Mouse (Mus musculus): ENCODE results near the gene Lgi1. TPM values are rescaled to one million over a fixed set of nuclear protein-coding genes. Genes with fewer than 3 reads are reported as not detected.

The Lgi1 gene
- polyA plus RNA-seq, 1 experiment = 0.02 TPM

- WGBS = 76% methylated on average over 2 of the region's 2 CpGs
- Histone ChIP-seq H3K27me3 (ENCODE audit: control insufficient read depth, insufficient read depth, low read length) (no peaks in the 10 kb centered on the region), H3K27ac (ENCODE audit: insufficient read depth, low read length) (no peak overlapping the region), H3K4me1 (ENCODE audit: control insufficient read depth, insufficient read depth, insufficient read length) (no peaks in the 10 kb centered on the region), H3K4me3 (ENCODE audit: extremely low read depth, insufficient read depth, insufficient read length) (no peak overlapping the region), H3K36me3 (ENCODE audit: control insufficient read depth, insufficient read depth, low read length) (no peaks in the 10 kb centered on the region)
- DNase-seq (ENCODE audit: low read depth in 1 of 2, low spot score in 2 of 2) = no peak
- no peak for TF ChIP-seq CTCF (IDR thresholded peaks at IDR 0.05; ENCODE audit: extremely low read depth, insufficient read depth, insufficient read length, insufficient replicate concordance)
- no peak for TF ChIP-seq POLR2A (IDR thresholded peaks at IDR 0.05; ENCODE audit: low read depth, low read length)
Measured at GRCm38 (mm10) chr19:38332245-38332644, 67.9 kb downstream of the Lgi1 start.

- Histone ChIP-seq H3K36me3 (ENCODE audit: control insufficient read depth, insufficient read depth, low read length) (no peaks in the 10 kb centered on the region), H3K4me1 (ENCODE audit: control insufficient read depth, insufficient read depth, insufficient read length) (no peaks in the 10 kb centered on the region), H3K4me3 (ENCODE audit: extremely low read depth, insufficient read depth, insufficient read length) (no peak overlapping the region), H3K27ac (ENCODE audit: insufficient read depth, low read length) (no peak overlapping the region), H3K27me3 (ENCODE audit: control insufficient read depth, insufficient read depth, low read length) (no peaks in the 10 kb centered on the region)
- TF ChIP-seq CTCF (IDR thresholded peaks at IDR 0.05; ENCODE audit: extremely low read depth, insufficient read depth, insufficient read length, insufficient replicate concordance) (no peak), POLR2A (IDR thresholded peaks at IDR 0.05; ENCODE audit: low read depth, low read length) (no peak)
- 81% methylated on average over 3 of the region's 3 CpGs for WGBS
- no peak for DNase-seq (ENCODE audit: low read depth in 1 of 2, low spot score in 2 of 2)
Measured at GRCm38 (mm10) chr19:38332820-38333219, 68.5 kb downstream of the Lgi1 start.

- no peak for DNase-seq (ENCODE audit: low read depth in 1 of 2, low spot score in 2 of 2)
- WGBS = 83% methylated on average over 3 of the region's 3 CpGs
- Histone ChIP-seq H3K4me3 (ENCODE audit: extremely low read depth, insufficient read depth, insufficient read length) (no peak overlapping the region), H3K36me3 (ENCODE audit: control insufficient read depth, insufficient read depth, low read length) (no peaks in the 10 kb centered on the region), H3K27me3 (ENCODE audit: control insufficient read depth, insufficient read depth, low read length) (no peaks in the 10 kb centered on the region), H3K4me1 (ENCODE audit: control insufficient read depth, insufficient read depth, insufficient read length) (no peaks in the 10 kb centered on the region), H3K27ac (ENCODE audit: insufficient read depth, low read length) (no peak overlapping the region)
- TF ChIP-seq CTCF (IDR thresholded peaks at IDR 0.05; ENCODE audit: extremely low read depth, insufficient read depth, insufficient read length, insufficient replicate concordance) = no peak
- TF ChIP-seq POLR2A (IDR thresholded peaks at IDR 0.05; ENCODE audit: low read depth, low read length) = no peak
Measured at GRCm38 (mm10) chr19:38336553-38336952, 72.2 kb downstream of the Lgi1 start.

- no peaks in the 10 kb centered on the region for H3K4me1 ChIP-seq (ENCODE audit: control insufficient read depth, insufficient read depth, insufficient read length)
- no peak overlapping the region for H3K27ac ChIP-seq (ENCODE audit: insufficient read depth, low read length)
- no peaks in the 10 kb centered on the region for H3K36me3 ChIP-seq (ENCODE audit: control insufficient read depth, insufficient read depth, low read length)
- 88% methylated on average over 3 of the region's 3 CpGs for WGBS
- TF ChIP-seq POLR2A (IDR thresholded peaks at IDR 0.05; ENCODE audit: low read depth, low read length) = no peak
- no peak for TF ChIP-seq CTCF (IDR thresholded peaks at IDR 0.05; ENCODE audit: extremely low read depth, insufficient read depth, insufficient read length, insufficient replicate concordance)
- no peak overlapping the region for H3K4me3 ChIP-seq (ENCODE audit: extremely low read depth, insufficient read depth, insufficient read length)
- DNase-seq (ENCODE audit: low read depth in 1 of 2, low spot score in 2 of 2) = no peak
- no peaks in the 10 kb centered on the region for H3K27me3 ChIP-seq (ENCODE audit: control insufficient read depth, insufficient read depth, low read length)
Measured at GRCm38 (mm10) chr19:38337332-38337731, 73.0 kb downstream of the Lgi1 start.

GRCm38 (mm10) chr19:38339734-38340133 lies 75.4 kb downstream of the Lgi1 start:
- DNase-seq (ENCODE audit: low read depth in 1 of 2, low spot score in 2 of 2) = no peak
- Histone ChIP-seq H3K4me1 (ENCODE audit: control insufficient read depth, insufficient read depth, insufficient read length) (no peaks in the 10 kb centered on the region), H3K27ac (ENCODE audit: insufficient read depth, low read length) (no peak overlapping the region), H3K36me3 (ENCODE audit: control insufficient read depth, insufficient read depth, low read length) (no peaks in the 10 kb centered on the region), H3K4me3 (ENCODE audit: extremely low read depth, insufficient read depth, insufficient read length) (no peak overlapping the region), H3K27me3 (ENCODE audit: control insufficient read depth, insufficient read depth, low read length) (no peaks in the 10 kb centered on the region)
- TF ChIP-seq CTCF (IDR thresholded peaks at IDR 0.05; ENCODE audit: extremely low read depth, insufficient read depth, insufficient read length, insufficient replicate concordance) (no peak), POLR2A (IDR thresholded peaks at IDR 0.05; ENCODE audit: low read depth, low read length) (no peak)
- WGBS = 90% methylated on average over 3 of the region's 3 CpGs

GRCm38 (mm10) chr19:38343246-38343645 lies 78.9 kb downstream of the Lgi1 start:
- H3K4me1 ChIP-seq (ENCODE audit: control insufficient read depth, insufficient read depth, insufficient read length) = no peaks in the 10 kb centered on the region
- no peaks in the 10 kb centered on the region for H3K36me3 ChIP-seq (ENCODE audit: control insufficient read depth, insufficient read depth, low read length)
- no peak overlapping the region for H3K4me3 ChIP-seq (ENCODE audit: extremely low read depth, insufficient read depth, insufficient read length)
- no peaks in the 10 kb centered on the region; the same call in 1 of the 2 replicates for H3K27me3 ChIP-seq (ENCODE audit: control insufficient read depth, insufficient read depth, low read length)
- 78% methylated on average over 1 of the region's 1 CpGs for WGBS
- no peak overlapping the region for H3K27ac ChIP-seq (ENCODE audit: insufficient read depth, low read length)
- TF ChIP-seq POLR2A (IDR thresholded peaks at IDR 0.05; ENCODE audit: low read depth, low read length) (no peak), CTCF (IDR thresholded peaks at IDR 0.05; ENCODE audit: extremely low read depth, insufficient read depth, insufficient read length, insufficient replicate concordance) (no peak)
- DNase-seq (ENCODE audit: low read depth in 1 of 2, low spot score in 2 of 2) = no peak

- H3K4me1 ChIP-seq (ENCODE audit: control insufficient read depth, insufficient read depth, insufficient read length) = no peaks in the 10 kb centered on the region
- WGBS = 46% methylated on average over 13 of the region's 13 CpGs
- no peak overlapping the region for H3K27ac ChIP-seq (ENCODE audit: insufficient read depth, low read length)
- no peaks in the 10 kb centered on the region for H3K36me3 ChIP-seq (ENCODE audit: control insufficient read depth, insufficient read depth, low read length)
- H3K27me3 ChIP-seq (ENCODE audit: control insufficient read depth, insufficient read depth, low read length) = no peaks in the 10 kb centered on the region; the same call in 1 of the 2 replicates
- H3K4me3 ChIP-seq (ENCODE audit: extremely low read depth, insufficient read depth, insufficient read length) = no peak overlapping the region
- TF ChIP-seq CTCF (IDR thresholded peaks at IDR 0.05; ENCODE audit: extremely low read depth, insufficient read depth, insufficient read length, insufficient replicate concordance) (no peak), POLR2A (IDR thresholded peaks at IDR 0.05; ENCODE audit: low read depth, low read length) (no peak)
- DNase-seq (ENCODE audit: low read depth in 1 of 2, low spot score in 2 of 2) = no peak
Measured at GRCm38 (mm10) chr19:38348271-38349012, 84.1 kb downstream of the Lgi1 start.

Data from spleen, adult 2 months (tissue).